Mouse (Mus musculus) CH12.LX (cell line): Measurements from ENCODE around the gene Dag1.

Experiments
- POLR2A ChIP-seq: IDR thresholded peaks from 2 replicates; pipeline ENCODE4 v1.6.1; 2011; ENCODE audit warnings: low read depth, mild to moderate bottlenecking, improper control_type of control experiment, low read length
- SIN3A ChIP-seq: IDR thresholded peaks from 2 replicates; pipeline ENCODE4 v1.6.1; 2012; ENCODE audit warnings: low read length, improper control_type of control experiment, inconsistent platforms

GRCm38 (mm10) chr9:108234682-108235081, 29.1 kb downstream of the Dag1 start:
- TF ChIP-seq POLR2A (no peak), SIN3A (no peak)
